Mouse (Mus musculus): ENCODE measurements at regions not wholly inside any gene's neighbourhood (a gene's known extent, or its start where the extent isn't known, plus 50 kb on each side); places are given as distances from the start of the nearest gene placed in this dataset.

- in situ Hi-C loops (cut with MboI, MseI): no loop called here
Observed at GRCm38 (mm10) chr10:14231464-14231863, 265.6 kb downstream of the Hivep2 start.

- in situ Hi-C loops (cut with MboI, MseI): loop anchor here (25.0 kb wide), 2 partner anchors 170 to 655 kb away; partner anchors contain the start of genes Adat2 and Pex3
Observed at GRCm38 (mm10) chr10:14217284-14217683, 251.4 kb downstream of the Hivep2 start.

DNA sequence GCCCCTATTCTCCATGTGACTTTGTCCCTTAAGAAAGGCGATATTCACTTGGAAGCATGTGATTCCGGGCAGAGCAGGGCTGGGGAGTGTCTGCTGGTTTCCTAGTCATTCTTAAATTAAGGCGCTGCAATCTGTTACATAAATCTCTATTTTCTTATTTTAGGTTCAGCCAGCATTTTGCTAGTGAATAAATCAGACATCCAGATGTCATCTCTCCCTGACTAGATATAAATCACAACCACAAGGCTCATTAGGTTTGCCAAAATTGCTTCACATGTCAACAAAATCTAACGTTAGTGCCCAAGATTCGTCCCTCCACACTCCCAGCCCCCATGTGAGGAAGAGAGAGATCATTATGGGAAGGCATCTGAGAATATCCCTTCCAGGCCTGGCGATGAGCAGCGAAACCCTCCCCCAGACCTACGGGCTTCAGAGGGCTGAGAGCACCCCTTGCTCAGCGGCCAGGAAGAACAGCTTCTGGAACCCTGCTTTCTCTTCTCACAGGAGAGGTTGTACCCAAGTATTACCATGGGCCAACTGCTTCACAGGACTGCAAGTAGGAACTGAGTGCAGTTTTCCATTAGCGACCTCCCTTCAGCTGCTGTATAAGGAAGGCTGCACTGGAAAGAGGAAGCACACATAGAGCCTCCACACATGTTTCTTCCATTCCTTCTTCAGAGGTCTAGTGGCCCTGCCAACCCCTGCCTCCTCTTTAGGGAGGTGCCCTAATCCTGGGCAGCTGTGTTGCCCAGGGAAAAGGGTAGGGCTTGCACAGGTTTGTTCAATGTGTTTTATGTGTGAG lies 250.5 kb downstream of the Hivep2 start:
- in situ Hi-C loops (cut with MboI, MseI): loop anchor here (25.0 kb wide), 2 partner anchors 171 to 654 kb away; partner anchors contain the start of genes Adat2 and Pex3

DNA sequence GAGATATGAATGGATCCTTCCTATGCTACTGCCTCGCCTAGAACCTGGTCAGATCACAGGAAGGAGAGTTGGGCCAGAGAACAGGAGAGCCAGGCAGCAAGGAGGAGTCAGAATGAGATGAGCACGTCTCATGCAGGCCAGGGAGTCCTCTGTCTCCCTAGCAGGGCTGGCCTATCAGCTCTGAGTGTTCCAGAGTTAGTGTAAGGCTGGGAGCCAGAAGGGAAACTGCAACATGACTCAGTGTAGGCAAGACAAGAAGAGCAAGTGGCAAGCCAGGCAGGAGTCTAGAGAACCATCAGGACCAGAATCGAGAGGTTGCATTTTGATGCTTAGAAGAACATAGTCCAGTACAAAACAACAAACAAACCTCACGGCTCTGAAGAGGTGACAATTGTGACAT lies 249.6 kb downstream of the Hivep2 start:
- in situ Hi-C loops (cut with MboI, MseI): loop anchor here (25.0 kb wide), 2 partner anchors 172 to 653 kb away; partner anchors contain the start of genes Adat2 and Pex3

DNA sequence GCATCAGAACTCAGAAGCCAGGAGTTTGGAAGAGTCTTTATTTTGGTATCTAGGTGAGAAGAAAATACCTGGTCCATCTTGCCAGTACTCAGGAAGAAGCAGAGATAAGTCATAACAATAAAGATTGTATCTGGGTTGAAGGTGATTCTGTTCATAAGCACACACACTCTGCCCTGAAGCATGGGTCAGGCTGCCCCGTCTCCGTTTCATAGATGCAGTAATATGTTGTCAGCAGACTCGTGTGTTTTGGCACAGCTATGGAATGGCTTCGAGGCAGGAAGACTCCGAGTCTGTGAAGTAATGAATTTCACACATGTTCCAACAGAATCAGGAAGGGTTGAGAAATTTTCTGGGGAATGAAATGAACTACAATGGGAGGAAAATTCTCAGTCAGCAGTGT lies 247.7 kb downstream of the Hivep2 start:
- in situ Hi-C loops (cut with MboI, MseI): loop anchor here (25.0 kb wide), 2 partner anchors 174 to 651 kb away; partner anchors contain the start of genes Adat2 and Pex3

DNA sequence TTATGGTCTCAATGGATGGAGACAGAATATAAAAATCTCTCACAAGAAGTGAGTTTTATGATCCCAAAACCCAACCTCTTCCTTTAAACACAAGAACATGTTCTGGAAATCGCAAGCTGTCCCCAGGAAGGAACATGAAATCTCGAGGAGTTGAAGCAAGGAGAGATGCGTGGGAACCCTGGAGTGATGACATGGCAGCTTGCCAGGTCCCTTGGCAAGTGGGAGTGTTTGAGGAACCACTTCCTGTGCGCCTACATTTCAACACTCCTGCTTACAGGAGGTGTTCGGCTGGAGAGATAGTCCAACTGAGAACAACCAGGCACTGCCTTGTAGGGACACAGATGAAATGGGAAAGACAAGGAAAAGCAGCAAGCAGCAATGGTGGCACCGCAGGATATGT lies 246.1 kb downstream of the Hivep2 start:
- in situ Hi-C loops (cut with MboI, MseI): loop anchor here (25.0 kb wide), 2 partner anchors 175 to 650 kb away; partner anchors contain the start of genes Adat2 and Pex3

- in situ Hi-C loops (cut with MboI, MseI): loop anchor here (25.0 kb wide), 2 partner anchors 176 to 649 kb away; partner anchors contain the start of genes Adat2 and Pex3
Observed at GRCm38 (mm10) chr10:14211481-14211880, 245.6 kb downstream of the Hivep2 start.

DNA sequence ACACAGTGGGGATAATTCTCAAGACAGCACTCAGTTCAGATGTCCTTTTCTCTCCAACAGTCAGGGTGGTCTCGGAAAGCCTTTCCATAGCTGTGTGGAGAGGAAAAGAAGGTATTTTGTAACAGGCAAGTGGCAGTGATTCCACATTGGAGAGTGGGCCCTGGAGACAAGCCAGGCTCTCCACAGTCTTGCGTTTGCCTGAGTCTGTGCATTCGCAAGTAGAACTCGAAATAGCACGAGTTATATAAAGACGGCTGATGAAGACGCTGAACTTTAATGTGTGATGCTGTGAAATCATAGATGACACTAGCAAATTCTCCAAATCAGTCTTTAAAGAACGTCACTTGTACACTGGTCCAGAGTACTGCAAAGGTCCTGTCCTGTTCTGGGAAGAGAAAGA lies 244.6 kb downstream of the Hivep2 start:
- in situ Hi-C loops (cut with MboI, MseI): loop anchor here (25.0 kb wide), 2 partner anchors 177 to 648 kb away; partner anchors contain the start of genes Adat2 and Pex3

DNA sequence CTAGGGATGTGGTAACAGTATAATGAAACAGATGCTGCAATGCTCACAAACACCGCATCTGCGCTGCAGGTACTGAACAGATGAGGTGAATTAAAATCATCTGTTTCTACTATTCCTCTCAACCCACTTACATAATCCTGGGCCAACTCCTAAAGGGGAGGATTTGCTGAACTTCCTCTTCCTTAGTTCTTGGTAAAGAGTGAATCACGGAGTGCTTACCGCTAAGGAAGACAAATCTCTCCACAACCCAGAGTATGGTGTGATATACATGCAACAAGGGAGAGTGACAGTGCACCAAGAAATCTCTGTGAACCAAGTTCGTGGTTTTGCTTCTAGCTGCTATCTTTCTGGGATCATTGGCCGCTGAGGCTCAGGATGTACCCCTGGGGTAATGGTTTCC lies 244.2 kb downstream of the Hivep2 start:
- in situ Hi-C loops (cut with MboI, MseI): loop anchor here (25.0 kb wide), 2 partner anchors 177 to 648 kb away; partner anchors contain the start of genes Adat2 and Pex3

GRCm38 (mm10) chr10:14208206-14208605 lies 242.3 kb downstream of the Hivep2 start:
- in situ Hi-C loops (cut with MboI, MseI): loop anchor here (25.0 kb wide), 2 partner anchors 179 to 646 kb away; partner anchors contain the start of genes Adat2 and Pex3

DNA sequence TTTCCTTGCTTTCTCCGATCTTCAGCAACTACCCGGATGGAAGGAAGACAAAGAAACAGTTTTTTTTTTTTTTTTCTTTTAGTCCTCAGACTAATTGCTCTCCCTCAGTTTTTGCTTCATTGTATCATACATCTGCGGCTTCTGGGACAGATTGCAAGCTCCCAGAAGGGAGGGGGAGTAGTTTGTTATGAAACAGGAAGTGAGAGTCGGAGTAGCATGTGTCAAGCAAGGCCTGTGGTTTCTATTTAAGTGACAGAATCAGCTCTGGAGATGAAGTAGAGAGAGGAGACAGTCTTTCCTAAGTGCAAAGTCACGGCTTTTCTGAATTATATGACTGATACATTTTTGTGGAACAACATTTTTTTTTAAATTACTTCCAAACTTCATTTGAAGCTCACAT lies 241.7 kb downstream of the Hivep2 start:
- in situ Hi-C loops (cut with MboI, MseI): loop anchor here (25.0 kb wide), 2 partner anchors 180 to 645 kb away; partner anchors contain the start of genes Adat2 and Pex3

DNA sequence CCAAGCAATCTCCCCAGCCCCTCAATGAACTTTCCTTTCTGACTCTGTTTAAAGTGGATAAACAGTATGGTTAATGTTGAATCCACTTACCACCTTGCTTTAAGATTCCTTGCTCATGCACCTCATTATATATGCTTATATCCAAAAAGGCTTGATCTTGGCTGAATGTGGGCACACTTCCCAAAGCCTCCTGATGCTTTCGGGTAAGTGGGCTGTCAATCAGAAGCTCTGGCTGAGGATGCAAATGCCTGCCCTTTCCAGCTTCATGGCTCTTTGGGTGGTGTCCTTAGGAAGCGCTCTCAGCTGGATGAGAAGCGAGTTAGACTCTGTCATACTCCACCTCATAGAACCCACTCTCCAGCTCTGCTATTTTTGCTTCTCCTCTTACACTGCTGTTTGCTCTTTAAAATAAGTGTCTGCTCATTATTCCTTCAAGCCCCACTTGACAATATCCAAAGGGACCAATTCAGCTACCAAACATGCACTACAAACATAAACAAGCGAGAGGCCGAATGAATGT lies 241.2 kb downstream of the Hivep2 start:
- in situ Hi-C loops (cut with MboI, MseI): loop anchor here (25.0 kb wide), 2 partner anchors 180 to 645 kb away; partner anchors contain the start of genes Adat2 and Pex3
